Mouse (Mus musculus) forelimb bud, embryonic 11.5 days (tissue): ENCODE data around the gene Tex14.
"Not testable (repeated sequence)": the region's sequence is repeated elsewhere in the genome, so short reads cannot be mapped to it uniquely, and the experiment has no call there.

ENCODE experiments used
- DNase-seq: peaks from one replicate; pipeline ENCODE4 v3.0.0-alpha.2; 2012; ENCODE audit warnings: low read depth, low spot score

Gene Tex14

GRCm38 (mm10) chr11:87448476-87449199 is 43.8 kb downstream of the Tex14 start:
- peak; percentile 89 for DNase-seq

GRCm38 (mm10) chr11:87449200-87449547 is 44.3 kb downstream of the Tex14 start:
- DNase-seq = no peak

- not testable (repeated sequence) for DNase-seq
Measured at GRCm38 (mm10) chr11:87449847-87450246, 45.0 kb downstream of the Tex14 start.

DNA sequence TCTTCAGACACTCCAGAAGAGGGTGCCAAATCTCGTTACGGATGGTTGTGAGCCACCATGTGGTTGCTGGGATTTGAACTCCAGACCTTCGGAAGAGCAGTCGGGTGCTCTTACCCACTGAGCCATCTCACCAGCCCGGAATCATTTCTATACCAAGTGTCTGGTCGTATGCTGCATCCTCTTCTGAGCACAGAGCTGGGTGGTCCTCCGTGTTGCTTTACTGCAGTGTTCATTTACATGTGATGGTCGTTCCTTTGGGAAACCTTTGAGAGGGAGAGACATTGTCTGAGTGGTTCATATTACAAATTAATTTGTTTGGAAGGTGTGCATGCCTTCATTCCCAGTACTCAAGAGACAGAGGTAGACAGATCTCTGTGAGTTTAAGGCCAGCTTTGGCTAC is 47.9 kb downstream of the Tex14 start:
- not testable (repeated sequence) for DNase-seq

DNA sequence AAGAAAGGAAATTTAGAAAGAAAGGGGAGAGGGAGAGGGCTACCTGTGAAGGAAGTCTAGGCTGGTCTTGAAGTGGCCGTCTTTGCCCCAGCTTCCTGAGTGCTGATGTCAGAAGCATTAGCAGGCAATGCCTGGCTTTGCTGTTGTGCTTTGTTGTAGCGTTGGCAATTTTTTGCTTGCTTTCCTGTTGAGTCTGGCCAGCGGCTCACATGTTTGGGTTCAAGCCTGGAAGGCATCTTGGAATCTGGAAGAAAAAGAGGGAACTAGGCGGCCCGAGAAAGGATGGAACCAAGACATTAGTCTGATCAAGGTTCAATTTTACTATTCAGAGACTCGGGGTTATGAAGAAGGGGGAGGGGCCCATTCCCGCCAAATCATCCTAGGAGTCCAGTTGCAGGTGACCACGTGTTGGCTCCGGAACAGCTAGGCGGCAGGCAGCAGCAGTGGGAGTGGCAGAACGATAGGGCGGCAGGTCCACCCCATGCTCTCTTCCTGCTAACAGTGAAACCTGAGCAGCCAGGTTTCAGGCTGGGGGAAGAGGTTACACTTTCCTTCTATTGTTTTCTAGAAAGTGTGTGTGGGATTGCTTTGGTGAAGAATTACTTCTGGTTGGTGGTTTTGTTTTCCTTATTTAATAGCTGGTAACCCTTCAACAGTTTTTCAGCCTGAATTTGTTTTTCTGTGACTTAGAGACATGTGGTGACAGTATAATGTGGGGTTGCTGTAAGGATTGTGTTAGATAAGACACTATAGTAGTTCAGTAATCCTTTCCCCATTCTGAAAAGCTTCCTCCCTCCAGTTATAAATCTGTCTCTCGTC is 48.6 kb downstream of the Tex14 start:
- DNase-seq = no peak

DNA sequence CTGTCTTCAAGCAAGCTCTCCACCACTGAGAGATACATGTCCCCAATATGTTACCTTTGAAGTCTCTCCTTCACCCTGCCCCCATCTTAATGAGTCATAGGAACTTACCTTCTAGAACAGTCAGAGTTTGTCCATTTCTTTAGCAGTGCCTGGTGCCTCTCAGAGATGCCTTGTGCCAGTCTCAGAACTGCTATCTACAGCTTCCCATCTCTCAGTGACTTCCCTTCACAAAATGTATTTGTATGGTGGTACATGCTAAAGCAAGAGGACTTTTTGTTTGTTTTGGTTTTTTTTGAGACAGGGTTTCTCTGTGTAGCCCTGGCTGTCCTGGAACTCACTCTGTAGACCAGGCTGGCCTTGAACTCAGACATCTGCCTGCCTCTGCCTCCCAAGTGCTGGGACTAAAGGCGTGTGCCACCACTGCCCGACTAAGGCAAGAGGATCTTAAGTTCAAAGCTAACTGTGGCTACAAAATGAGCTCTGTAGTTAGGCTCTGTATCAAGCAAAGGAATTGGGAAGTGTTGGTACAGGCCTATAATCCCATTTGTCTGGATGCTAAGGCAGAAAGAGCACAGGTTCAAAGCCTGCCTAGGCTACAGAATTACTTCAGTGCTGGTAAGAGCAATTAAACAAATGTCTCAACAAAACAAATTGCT is 49.3 kb downstream of the Tex14 start:
- DNase-seq = no peak

DNA sequence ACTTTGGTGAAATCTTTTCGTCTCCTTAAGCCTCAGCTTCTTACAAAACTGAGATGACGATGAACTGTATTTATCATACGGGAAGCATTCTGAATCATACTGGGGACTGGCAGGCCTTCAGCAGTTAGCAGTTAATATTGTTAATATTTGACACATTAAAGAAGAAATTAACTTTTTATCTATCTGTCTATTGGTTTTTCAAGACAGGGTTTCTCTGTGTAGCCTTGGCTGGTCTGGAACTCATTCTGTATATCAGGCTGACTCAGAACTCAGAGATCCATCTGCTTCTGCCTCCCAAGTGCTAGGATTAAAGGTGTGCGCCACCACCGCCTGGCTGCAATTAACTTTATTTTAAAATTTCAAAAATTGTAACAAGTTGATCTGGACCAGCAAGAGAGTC is 50.7 kb downstream of the Tex14 start:
- no peak for DNase-seq

DNA sequence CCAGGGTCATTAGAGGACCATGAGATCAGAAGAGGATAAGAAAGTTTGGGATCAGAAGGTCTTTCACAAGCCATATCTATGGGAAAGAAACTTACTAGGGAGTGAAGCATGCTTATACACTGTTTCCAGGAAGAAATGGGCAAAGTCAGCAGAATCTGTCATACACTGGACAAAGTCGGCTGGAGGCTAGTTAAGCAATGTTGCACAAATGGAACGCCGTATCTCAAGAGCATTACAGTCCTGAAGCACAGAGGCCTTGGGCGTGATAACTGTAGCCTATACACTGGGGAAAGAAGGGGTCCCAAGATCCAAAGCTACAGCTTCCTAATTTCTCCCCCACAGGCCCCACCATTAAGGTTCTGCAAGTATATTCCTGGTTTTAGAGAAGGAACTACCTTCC is 51.1 kb downstream of the Tex14 start:
- DNase-seq = no peak

DNA sequence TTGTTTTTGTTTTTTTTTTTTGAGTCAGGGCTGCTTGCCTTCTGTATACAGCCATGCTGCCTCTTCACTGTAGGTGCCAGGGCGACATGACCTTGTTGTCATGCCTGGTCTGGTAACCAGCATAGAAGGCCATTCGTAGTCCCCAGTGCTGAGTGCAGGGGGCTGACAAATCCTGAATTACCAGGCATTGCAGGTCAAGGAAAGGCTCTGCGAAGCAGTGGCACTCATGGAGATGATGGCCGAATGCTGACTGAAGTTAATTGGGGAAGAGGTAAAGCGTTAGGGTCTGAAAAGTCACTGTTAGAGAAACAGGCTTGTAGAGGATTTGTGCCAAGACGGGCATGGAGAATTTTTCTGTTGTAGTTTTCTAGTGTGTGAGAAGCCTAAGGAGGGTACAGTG is 55.7 kb downstream of the Tex14 start:
- DNase-seq = no peak

GRCm38 (mm10) chr11:87461780-87462460 is 57.1 kb downstream of the Tex14 start:
- peak; percentile 69 for DNase-seq

DNA sequence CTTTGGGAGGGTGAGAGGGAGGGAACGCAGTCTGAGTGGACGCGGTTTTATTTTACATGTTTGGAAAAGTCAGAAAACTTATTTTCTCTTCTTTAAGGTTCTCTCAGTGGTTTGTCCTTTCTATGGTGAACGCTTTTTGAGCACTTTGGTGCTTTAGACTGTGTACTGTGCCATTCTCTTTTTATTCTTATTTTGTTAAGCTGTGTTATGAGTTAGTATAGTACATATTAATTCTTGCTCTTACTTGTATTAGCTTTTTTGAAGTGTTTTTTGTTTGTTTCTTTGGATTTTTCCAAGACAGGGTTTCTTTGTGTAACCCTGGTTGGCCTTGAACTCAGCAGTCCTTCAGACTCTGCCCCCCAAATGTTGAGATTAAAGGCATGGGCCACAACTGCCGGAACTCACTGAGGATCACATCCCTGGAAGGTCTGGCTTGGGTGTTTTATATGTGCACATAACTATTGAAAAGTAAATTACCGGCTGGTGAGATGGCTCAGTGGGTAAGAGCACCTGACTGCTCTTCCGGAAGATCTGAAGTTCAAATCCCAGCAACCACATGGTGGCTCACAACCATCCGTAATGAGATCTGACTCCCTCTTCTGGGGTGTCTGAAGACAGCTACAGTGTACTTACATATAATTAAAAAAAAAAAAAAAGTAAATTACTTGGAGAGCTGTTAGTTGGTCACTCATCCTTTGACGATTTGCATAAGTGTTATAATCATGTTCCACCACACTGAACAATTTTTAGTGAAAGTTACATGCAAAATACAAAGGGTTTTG is 57.8 kb downstream of the Tex14 start:
- peak; percentile 82 for DNase-seq

DNA sequence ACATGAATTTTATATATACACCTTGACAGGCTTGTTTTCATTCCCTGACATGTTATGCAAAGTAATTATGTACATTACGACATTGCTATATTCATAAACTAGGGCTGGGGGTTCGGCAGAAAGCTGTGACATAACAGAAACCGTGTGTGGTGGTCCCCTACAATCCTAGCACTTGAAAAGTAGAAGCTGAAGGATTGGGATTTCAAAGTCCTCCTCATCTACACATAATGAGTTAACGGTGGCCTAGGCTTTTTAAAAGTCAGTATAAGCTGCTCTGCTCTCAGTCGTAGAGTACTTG is 58.3 kb downstream of the Tex14 start:
- DNase-seq = no peak

DNA sequence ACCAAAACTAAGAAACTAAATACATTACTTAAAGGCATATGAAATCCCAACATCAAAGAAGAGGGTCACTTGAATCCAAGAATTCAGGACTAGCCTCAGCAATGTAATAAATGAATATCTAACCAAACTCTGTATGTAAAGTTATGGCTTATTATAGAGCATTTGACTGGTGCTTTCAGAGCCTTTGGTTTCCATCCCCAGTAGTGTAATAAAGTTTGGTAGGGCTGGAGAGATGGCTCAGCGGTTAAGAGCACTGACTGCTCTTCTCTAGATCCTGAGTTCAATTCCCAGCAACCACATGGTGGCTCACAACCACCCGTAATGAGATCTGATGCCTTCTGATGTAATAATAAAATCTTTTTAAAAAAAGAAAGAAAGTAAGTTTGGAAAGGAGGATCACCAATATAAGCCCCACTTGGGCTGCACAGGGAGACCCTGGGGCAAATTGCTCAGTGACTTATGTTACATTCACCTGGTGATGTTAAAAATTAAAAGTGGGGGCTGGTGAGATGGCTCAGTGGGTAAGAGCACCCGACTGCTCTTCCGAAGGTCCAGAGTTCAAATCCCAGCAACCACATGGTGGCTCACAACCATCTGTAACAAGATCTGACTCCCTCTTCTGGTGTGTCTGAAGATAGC is 59.0 kb downstream of the Tex14 start:
- not testable (repeated sequence) for DNase-seq

DNA sequence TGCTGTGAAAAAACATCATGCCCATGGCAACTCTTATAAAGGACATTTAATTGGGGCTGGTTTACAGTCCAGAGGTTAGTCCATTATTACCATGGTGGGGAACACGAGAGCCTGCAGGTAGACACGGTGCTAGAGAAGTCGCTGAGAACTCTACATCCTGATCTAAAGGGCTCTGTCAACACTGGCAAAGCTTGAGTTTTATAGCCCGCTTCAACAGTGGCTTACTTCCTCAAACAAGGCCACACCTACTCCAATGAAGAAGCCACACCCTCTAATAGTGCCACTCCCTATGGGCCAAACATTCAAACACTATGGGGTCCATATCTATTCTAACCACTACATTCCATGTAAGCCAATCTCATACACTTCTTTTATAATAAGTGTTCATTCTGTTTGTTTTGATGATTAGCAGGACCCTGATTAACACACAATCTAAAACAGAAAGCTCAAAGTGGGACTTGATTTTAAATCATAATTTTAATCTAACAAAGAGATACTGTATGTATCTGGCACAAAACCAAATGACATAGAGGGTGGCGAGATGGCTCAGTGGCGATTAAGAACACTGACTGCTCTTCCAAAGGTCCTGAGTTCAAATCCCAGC is 61.2 kb downstream of the Tex14 start:
- DNase-seq = no peak

DNA sequence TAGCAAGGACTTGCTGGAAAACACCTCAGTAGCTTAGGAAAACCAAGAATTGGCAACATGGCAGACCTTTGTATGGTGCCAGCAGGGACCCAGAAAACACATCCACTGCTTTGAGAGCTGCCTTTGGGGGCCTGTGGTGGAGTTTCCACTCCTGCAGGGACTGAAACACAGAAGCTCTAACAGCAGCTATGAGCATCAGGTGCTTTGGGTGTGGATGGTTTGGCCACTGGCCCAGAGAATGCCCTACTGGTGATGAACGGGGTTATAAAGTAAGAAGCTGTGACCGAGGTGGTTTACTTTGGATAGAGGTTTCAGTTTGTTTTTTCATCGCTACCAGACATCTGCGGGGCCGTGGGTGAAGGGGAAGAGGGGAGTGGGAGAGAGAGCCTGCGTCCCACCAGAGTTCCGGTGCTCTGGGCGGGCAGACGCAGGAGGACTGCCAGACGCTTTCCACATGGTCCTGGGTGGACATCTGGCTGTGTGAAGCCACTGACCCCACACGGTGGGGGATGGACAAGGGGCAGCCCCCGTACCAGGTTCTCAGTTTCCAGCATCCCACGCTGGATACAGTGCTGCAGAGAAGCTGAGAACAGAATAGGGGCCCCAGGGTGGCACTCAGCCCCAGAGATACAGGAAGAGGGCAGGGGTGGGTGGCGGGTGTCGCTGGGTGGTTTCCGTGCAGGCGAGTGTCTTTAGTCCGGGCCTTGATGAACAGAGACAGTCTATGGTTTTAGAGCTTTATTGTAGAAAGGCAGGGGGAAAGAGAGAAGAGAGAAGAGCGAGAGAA is 62.8 kb downstream of the Tex14 start:
- no peak for DNase-seq

DNA sequence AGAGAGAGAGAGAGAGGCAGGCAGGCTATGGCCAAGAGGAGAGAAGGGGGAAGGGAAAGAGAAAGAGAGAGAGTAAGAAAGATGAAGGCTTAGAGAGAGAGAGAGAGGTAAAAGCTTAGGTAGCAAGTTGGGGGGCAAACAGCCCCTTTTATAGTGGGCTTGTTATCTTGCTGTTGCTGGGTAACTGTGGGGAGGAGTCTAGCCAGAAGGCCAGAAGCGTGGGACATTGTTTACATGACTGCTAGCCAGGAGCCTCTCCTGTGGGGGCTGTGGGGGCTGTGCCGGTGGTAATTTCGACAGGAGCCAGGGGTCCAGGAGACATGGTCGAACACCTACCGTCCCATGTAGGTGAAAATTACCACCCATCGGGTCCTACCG is 63.4 kb downstream of the Tex14 start:
- DNase-seq = no peak

- no peak for DNase-seq
Measured at GRCm38 (mm10) chr11:87468706-87469315, 63.9 kb downstream of the Tex14 start.

GRCm38 (mm10) chr11:87470807-87471698 is 66.2 kb downstream of the Tex14 start:
- DNase-seq = peak; percentile 78

GRCm38 (mm10) chr11:87471699-87471997 is 66.8 kb downstream of the Tex14 start:
- DNase-seq = not testable (repeated sequence)
